Mouse (Mus musculus) embryonic stem cell, embryonic (primary cell): ENCODE measurements at regions not wholly inside any gene's neighbourhood (a gene's known extent, or its start where the extent isn't known, plus 50 kb on each side); places are given as distances from the start of the nearest gene placed in this dataset.
"Not testable (repeated sequence)": the region's sequence is repeated elsewhere in the genome, so short reads cannot be mapped to it uniquely, and the experiment has no call there.

ENCODE experiments used
- CTCF ChIA-PET, 4 experiments: fragments of 300-600 bp in 2 of 4; fragments of 350-600 bp in 2 of 4; sonication (Branson Sonifier 250); formaldehyde crosslinking; loops; one replicate each; lab custom pipeline; 2022; ENCODE audit warnings: inconsistent platforms in 2 of 4; lab: Charles Lee
- POLR2A ChIA-PET, 4 experiments: fragments of 300-600 bp in 2 of 4; fragments of 350-600 bp in 2 of 4; sonication (Branson Sonifier 250); formaldehyde crosslinking; loops; one replicate each; lab custom pipeline; 2022; ENCODE audit warnings: antibody characterized with exemption in 4 of 4, inconsistent platforms in 1 of 4; lab: Charles Lee

DNA sequence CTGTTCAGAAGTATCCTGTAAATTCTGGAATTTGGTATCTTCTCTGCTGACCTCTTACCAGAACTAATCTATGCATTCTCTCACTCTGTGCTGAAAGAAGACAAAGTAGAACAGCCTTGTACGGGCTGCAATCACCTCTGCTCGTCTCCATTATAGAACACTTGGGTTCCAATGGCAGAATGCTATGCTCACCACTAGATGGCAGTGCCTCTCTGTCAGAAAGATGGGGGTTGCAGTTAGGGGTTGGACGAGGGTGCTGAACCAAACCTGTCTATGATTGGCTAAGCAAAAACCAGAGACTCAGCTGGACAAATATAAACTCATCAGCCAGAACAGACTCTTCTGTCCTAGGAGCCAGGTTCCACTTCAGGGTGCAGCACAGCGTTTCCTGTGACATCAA is 515.9 kb downstream of the Dad1 start:
- POLR2A ChIA-PET, CTCF ChIA-PET: not testable (repeated sequence)

DNA sequence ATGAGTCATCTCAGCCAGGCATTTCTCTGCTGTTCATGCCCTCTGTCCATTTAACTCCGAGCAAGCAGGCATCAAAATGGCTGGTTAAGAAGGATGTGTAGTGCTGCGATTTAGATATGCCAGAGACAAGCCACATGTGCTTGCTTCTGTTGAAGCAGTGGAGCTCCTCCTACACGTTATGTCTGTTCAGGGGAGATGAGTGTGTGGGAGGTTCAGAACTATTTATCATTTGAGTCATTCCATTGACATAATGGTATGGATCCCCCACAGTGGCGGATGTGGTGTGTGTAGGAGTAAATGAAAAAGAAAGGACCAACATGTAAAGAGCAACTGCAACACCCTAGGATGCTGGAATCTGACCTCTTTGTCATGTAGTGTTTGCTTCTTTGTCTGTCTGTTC is 517.6 kb downstream of the Dad1 start:
- POLR2A ChIA-PET, CTCF ChIA-PET: not testable (repeated sequence)

GRCm38 (mm10) chr14:53731600-53731999 is 522.3 kb downstream of the Dad1 start:
- POLR2A ChIA-PET, CTCF ChIA-PET: not testable (repeated sequence)

DNA sequence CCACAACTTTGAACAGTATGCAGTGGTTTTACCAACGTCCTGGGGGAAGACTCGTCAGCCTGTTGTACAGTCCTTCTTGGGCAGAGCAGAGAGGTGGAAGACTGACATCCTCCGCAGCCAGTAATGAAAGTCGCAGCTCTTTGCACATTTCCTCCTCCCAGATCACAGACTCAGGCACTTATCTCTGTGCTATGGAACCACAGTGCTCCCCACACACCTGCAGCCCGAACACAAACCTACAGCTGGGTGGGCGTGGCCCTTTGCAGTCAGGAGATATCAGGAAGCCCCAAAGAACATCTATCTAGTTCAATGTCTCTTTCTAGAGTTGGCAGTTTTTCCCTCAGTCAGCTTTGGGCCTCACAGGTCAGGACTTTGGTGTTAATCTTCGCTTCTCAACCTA is 524.0 kb downstream of the Dad1 start:
- CTCF ChIA-PET: not testable (repeated sequence)

DNA sequence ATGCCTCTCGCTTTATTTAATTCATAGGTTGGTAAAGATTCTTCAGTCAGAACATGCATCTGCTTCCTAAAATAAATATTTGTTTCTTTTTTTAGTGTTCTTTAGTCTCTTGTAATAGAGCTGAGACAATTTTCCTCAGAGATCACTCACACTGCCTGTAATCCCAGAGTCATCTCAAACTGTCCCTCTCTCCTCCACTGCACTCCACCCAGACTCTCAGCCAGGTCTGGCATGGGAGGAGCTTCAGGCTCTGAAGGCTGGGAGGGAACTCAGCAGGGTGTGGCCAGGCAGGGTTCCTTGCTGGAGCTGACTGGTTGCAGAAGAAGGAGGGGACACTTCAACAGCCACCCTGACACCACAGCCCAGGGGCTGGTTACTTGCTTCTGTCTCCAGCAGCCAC is 524.8 kb downstream of the Dad1 start:
- CTCF ChIA-PET, POLR2A ChIA-PET: not testable (repeated sequence)

More for the DNA sequence above, 524.0 kb downstream of the Dad1 start:
- POLR2A ChIA-PET: not testable (repeated sequence)

DNA sequence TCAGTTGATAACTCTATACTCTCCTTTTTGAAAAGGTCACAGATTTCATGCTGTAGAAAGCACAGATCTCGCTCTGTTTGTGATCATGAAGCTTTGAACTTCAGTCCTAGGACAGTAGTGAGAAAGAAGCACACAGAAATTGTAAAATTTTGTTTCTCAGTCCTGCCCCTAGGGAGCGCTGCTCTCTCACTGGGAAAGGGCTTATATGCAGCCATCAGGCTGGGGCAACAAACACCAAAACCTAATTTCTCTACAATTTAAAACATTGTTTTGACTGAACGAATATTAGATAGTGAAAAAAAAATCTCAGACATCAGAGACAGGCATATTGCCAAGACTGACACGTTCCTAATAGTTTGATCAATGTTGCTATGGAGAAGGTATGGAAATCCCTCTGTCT is 527.0 kb downstream of the Dad1 start:
- CTCF ChIA-PET, POLR2A ChIA-PET: not testable (repeated sequence)

DNA sequence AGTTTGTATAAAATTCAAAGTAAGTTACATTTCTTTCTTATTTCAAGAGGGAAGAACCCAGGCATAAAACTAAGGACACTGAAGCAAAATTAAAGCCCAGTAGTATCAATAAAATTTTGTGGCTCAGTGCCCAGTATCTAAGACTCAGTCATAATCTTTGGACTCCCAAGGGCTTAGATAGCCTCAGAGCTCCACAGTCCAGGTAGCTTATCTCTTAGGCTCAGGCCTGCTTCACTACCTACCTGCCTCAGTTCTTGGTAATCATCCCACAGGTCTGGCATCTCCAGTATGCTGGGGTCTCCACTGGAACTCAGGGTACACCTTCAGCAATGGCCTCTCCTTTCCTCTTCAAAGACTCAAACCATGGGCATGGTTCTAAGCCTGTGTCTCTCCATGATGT is 530.3 kb downstream of the Dad1 start:
- POLR2A ChIA-PET, CTCF ChIA-PET: not testable (repeated sequence)

GRCm38 (mm10) chr14:53721901-53722300 is 532.0 kb downstream of the Dad1 start:
- CTCF ChIA-PET, POLR2A ChIA-PET: not testable (repeated sequence)

- CTCF ChIA-PET: interaction anchor here in 1 of 4 experiments (1.4 kb wide), 1 partner anchor 95 kb away, joined by 7 read pairs; no protein-coding TSS in a partner anchor
Observed at GRCm38 (mm10) chr14:53709627-53710026, 544.3 kb downstream of the Dad1 start.

DNA sequence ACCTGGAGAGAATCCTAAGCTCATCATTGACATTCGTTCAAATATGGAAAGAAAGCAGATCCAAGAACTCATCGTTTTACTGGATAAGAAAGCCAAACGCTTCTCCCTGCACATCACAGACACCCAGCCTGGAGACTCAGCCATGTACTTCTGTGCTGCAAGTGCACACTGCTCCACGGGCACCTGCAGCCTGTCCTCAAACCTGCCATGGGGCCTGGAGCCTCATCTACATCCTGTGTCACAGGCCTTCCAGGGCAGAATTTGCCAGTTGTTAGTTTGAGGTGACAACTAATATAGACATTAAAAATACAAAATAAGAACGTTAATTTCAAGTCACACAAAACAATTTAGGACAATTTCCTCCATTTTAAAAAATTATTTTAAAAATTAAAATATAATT is 549.6 kb downstream of the Dad1 start:
- CTCF ChIA-PET: interaction anchor here in 1 of 4 experiments (1.7 kb wide), 1 partner anchor 99 kb away, joined by 6 read pairs; no protein-coding TSS in a partner anchor
- POLR2A ChIA-PET: not testable (repeated sequence)

More at GRCm38 (mm10) chr14:53709627-53710026, 544.3 kb downstream of the Dad1 start:
- POLR2A ChIA-PET: not testable (repeated sequence)

- POLR2A ChIA-PET: not testable (repeated sequence)
- CTCF ChIA-PET: interaction anchor here in 1 of 4 experiments (1.7 kb wide), 1 partner anchor 100 kb away, joined by 6 read pairs; no protein-coding TSS in a partner anchor
Observed at GRCm38 (mm10) chr14:53703593-53703992, 550.3 kb downstream of the Dad1 start.

- CTCF ChIA-PET, POLR2A ChIA-PET: not testable (repeated sequence)
Observed at GRCm38 (mm10) chr14:53684100-53684499, 569.8 kb downstream of the Dad1 start.

GRCm38 (mm10) chr14:53683361-53684015 is 570.4 kb downstream of the Dad1 start:
- CTCF ChIA-PET: not testable (repeated sequence)
- POLR2A ChIA-PET: interaction anchor here in 2 of 4 experiments (0.6 to 1.0 kb wide), 3 partner anchors 83 to 85 kb away, joined by 3 to 7 read pairs (median 5); no protein-coding TSS in a partner anchor

GRCm38 (mm10) chr14:53682679-53683078 is 571.2 kb downstream of the Dad1 start:
- ChIA-PET POLR2A (interaction anchor here in 1 of 4 experiments (1.0 kb wide), 1 partner anchor 82 kb away, joined by 3 read pairs; no protein-coding TSS in a partner anchor), CTCF (interaction anchor here in 1 of 4 experiments (0.7 kb wide), 1 partner anchor 32 kb away, joined by 4 read pairs; no protein-coding TSS in a partner anchor)

DNA sequence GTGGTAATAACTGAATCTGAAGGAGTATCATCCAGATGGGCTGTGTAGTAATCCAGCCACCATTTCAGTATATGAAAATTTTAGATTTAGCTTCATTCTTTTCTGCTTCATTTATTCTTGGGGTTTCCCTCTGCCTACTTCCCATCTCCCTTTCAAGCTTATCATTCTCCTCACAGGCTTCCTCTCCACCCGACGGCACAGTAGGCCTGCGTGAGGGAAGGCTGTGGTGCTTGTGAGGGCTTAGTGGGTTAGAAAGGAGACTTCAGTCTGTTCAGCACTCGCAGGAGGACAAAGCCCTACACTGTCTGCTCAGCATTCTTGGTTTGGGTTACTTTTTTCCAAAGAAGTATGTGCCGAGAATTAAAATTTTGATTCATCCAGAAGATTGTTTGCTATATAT is 572.6 kb downstream of the Dad1 start:
- CTCF ChIA-PET, POLR2A ChIA-PET: not testable (repeated sequence)

- POLR2A ChIA-PET: not testable (repeated sequence)
- CTCF ChIA-PET: interaction anchor here in 2 of 4 experiments (0.6 to 1.3 kb wide), 2 partner anchors 111 to 139 kb away, joined by 4 to 12 read pairs; no protein-coding TSS in a partner anchor
Observed at GRCm38 (mm10) chr14:53665681-53666080, 588.2 kb downstream of the Dad1 start.

- CTCF ChIA-PET, POLR2A ChIA-PET: not testable (repeated sequence)
Observed at GRCm38 (mm10) chr14:53662700-53663355, 591.1 kb downstream of the Dad1 start.

GRCm38 (mm10) chr14:53654669-53655068 is 599.2 kb downstream of the Dad1 start:
- POLR2A ChIA-PET: not testable (repeated sequence)
- CTCF ChIA-PET: interaction anchor here in 1 of 4 experiments (1.0 kb wide), 1 partner anchor 17 kb away, joined by 6 read pairs; no protein-coding TSS in a partner anchor

- POLR2A ChIA-PET: not testable (repeated sequence)
- CTCF ChIA-PET: interaction anchor here in 1 of 4 experiments (0.5 kb wide), 1 partner anchor 32 kb away, joined by 4 read pairs; no protein-coding TSS in a partner anchor
Observed at GRCm38 (mm10) chr14:53651061-53651460, 602.8 kb downstream of the Dad1 start.

- POLR2A ChIA-PET, CTCF ChIA-PET: not testable (repeated sequence)
Observed at GRCm38 (mm10) chr14:53649189-53649588, 604.7 kb downstream of the Dad1 start.
